Mouse (Mus musculus) frontal cortex, adult (tissue): ENCODE data around the gene Ankrd37.

Source experiments
- ATAC-seq: cut with Nextera tagmentation; 2 replicates; pipeline ENCODE4 v1.9.2; 2017; ENCODE audit warnings: mild to moderate bottlenecking, moderate library complexity, mixed read lengths; ENCODE audit not compliant: low TSS enrichment

Gene Ankrd37

GRCm38 (mm10) chr8:45973988-45974505, 31.5 kb downstream of the Ankrd37 start:
- no peak for ATAC-seq

GRCm38 (mm10) chr8:45970894-45971293, 34.6 kb downstream of the Ankrd37 start:
- no peak for ATAC-seq

GRCm38 (mm10) chr8:45950622-45951021, 54.9 kb downstream of the Ankrd37 start:
- ATAC-seq, result no peak
